Mouse (Mus musculus) forebrain, embryonic 12.5 days (tissue): ENCODE data around the gene Arhgef25. TPM values are rescaled to one million over a fixed set of nuclear protein-coding genes. Genes with fewer than 3 reads are reported as not detected.
A peak's percentile ranks its signal among the peaks of the same experiment; 100 is the strongest.

Experiments
- ATAC-seq: fragments of 200-750 bp; cut with Nextera tagmentation; 2 replicates; pipeline ENCODE4 v1.8.0; 2017; ENCODE audit warnings: moderate TSS enrichment; ENCODE audit not compliant: low FRiP score
- H3K27ac ChIP-seq: fragments of 300-500 bp; sonication (generic); 2 replicates; pipeline ENCODE4 v1.5.1; 2016; ENCODE audit warnings: mild to moderate bottlenecking
- H3K27me3 ChIP-seq: fragments of 300-500 bp; sonication (generic); 2 replicates; pipeline ENCODE4 v1.6.1; 2016; ENCODE audit warnings: mild to moderate bottlenecking
- H3K36me3 ChIP-seq: fragments of 300-500 bp; sonication (generic); replicated peaks from 2 replicates; pipeline ENCODE4 v1.6.1; 2016; ENCODE audit warnings: mild to moderate bottlenecking
- H3K4me1 ChIP-seq: fragments of 300-500 bp; sonication (generic); 2 replicates; pipeline ENCODE4 v1.6.1; 2016
- H3K4me2 ChIP-seq: fragments of 300-500 bp; sonication (generic); 2 replicates; pipeline ENCODE4 v1.6.1; 2016; ENCODE audit warnings: mild to moderate bottlenecking, moderate library complexity
- H3K4me3 ChIP-seq: fragments of 300-500 bp; sonication (generic); replicated peaks from 2 replicates; pipeline ENCODE4 v1.5.1; 2016; ENCODE audit warnings: mild to moderate bottlenecking
- H3K9ac ChIP-seq: fragments of 300-500 bp; sonication (generic); 2 replicates; pipeline ENCODE4 v1.6.1; 2016; ENCODE audit warnings: mild to moderate bottlenecking
- H3K9me3 ChIP-seq: fragments of 300-500 bp; sonication (generic); 2 replicates; pipeline ENCODE4 v1.6.1; 2016
- WGBS: fragments of 180-500 bp; shearing (Covaris S2); methylation state at CpG from one replicate; pipeline ENCODE4 v1.1.7; 2016; 5-methylcytosine and 5-hydroxymethylcytosine counted together
- polyA plus RNA-seq: library from polyadenylated mRNA; unstranded; fragments of >200 nt; fragmentation: Nextera tagmentation; extraction: Ambion mirVana; gene quantifications from 2 replicates; pipeline ENCODE4 v1.2.1, GENCODE M21; 2016

Gene Arhgef25
- 32.3 and 36.4 TPM in 2 replicates for polyA plus RNA-seq

DNA sequence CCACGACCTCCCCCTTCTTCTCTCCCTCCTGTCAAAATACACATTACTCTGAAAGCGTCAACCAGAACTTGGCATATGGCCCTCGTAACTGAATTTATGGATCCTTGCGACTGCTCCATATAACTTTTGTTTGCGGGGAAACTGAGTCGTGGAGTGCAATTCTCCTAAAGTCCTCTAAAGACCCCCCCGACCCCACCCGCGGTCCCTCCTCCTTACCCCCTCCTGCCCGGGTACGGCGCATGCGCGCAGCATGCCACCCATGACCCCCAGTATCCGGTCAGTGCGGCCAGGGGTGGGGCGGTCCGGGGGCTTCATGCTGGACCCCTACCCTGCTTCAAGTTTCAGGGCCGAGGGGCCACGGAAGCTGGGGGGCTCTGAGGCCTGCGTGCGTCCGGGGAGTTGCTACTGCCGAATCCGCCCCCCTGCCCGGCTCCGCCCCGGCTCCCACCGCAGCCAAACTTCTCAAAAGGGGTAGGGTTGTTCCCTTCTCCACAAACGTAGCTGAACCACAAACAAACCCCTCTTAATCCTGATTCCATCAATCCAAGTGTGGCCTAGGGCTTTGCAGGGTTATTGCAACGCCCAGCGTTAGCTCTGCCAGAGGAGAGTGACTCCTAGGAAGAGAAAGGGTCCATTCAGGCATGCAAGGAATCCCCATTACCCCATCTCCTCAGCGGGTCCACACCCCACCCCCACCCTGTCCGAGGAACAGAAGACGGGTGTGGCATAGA lies at the start of gene Arhgef25:
Arhgef25 (minus strand) TSS at position 433 of the 731 bp plus-strand sequence.
- H3K9ac ChIP-seq: peak within 1 kb of the TSS; percentile 94
- H3K4me1 ChIP-seq: peaks cover 55% of the 10 kb centered on the region
- H3K4me3 ChIP-seq: peak within 1 kb of the TSS; percentile 72
- peak within 1 kb of the TSS; percentile 88 for H3K27ac ChIP-seq
- 1% methylated on average over 35 of the region's 35 CpGs for WGBS
- peaks cover 27% of the 10 kb centered on the region for H3K36me3 ChIP-seq
- no peaks in the 10 kb centered on the region for H3K27me3 ChIP-seq
- 0 out of 2 replicates have a peak, but pooled peaks cover 3% of the 10 kb centered on the region for H3K9me3 ChIP-seq
- peak within 1 kb of the TSS; percentile 99 for H3K4me2 ChIP-seq
- no peak for ATAC-seq

DNA sequence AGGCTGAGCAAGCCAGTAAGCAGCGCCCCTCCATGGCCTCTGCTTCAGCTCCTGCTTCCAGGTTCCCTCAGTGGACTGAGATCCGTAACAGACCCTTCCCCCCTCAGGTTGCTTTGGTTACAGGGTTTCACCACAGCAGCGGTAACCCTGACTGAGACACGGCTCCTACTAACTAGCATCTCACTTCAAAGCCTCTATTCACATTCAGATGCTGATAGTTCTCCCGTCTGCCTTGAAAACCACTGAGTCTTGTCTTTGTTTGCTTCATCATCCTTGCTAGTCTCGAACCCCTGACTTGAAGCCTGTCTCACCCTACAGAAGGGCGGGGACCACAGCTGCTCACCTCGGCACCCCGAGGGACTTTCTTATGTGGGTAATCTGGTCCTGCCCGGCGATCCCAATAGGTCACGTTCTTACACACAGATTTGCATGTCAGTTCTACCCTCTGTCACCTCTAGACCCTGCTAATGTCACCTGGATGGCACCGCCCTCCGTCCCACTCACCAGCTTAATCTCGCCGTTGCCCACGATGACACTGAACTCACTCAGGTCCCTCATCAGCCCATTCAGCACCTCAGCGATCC lies 48.5 kb upstream of the Arhgef25 start:
- Histone ChIP-seq H3K4me1 (0 out of 2 replicates have a peak, but pooled peaks cover 4% of the 10 kb centered on the region), H3K9ac (no peak overlapping the region), H3K36me3 (peaks cover 84% of the 10 kb centered on the region), H3K9me3 (no peaks in the 10 kb centered on the region), H3K27me3 (0 out of 2 replicates have a peak, but pooled peaks cover 2% of the 10 kb centered on the region), H3K27ac (no peak overlapping the region), H3K4me2 (no peak overlapping the region), H3K4me3 (no peak overlapping the region)
- WGBS: 75% methylated on average over 18 of the region's 18 CpGs
- ATAC-seq: no peak

DNA sequence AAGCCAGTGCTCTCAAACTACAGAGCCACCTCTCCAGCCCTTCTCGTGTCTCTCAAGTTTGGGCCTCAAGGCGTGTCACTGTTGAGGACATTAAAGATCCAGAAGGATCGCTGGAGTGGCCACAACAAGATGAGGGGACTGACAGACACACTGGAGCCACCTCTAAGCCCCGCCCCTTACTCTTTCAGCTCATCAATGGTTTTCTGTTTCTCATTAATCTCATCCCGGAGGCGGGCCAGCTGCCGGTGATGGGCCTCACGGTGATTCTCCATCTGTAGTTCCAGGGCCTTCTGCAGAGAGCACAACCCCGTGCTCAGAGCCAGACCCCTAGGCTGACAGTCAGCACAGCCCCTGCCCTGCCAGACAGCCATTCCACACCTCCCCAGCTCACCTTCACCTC lies 46.7 kb upstream of the Arhgef25 start:
- H3K9ac ChIP-seq: no peak overlapping the region
- H3K27me3 ChIP-seq: no peaks in the 10 kb centered on the region
- no peaks in the 10 kb centered on the region for H3K9me3 ChIP-seq
- 57% methylated on average over 9 of the region's 9 CpGs for WGBS
- H3K4me2 ChIP-seq: no peak overlapping the region
- 0 out of 2 replicates have a peak, but pooled peaks cover 4% of the 10 kb centered on the region for H3K4me1 ChIP-seq
- H3K4me3 ChIP-seq: no peak overlapping the region
- ATAC-seq: no peak
- H3K36me3 ChIP-seq: peaks cover 70% of the 10 kb centered on the region
- no peak overlapping the region for H3K27ac ChIP-seq

DNA sequence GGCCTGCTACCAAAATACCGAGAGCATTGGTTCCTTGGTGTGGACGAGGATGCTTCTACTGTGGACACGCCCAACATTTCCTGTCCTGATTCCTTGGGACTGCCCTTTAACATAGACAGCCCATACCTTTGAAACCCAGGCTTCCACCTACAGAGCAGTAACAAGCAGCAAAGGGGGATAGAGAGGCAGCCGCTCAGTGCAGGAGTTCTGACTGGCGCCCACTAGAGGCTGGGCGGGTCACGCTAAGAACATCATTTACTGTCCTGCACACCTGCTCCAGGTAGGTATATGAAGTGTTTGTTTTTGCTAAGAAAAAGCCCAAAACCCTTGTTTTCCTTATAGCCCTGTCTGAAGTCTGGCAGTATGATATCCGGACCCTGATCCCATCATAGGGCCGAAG lies 43.3 kb upstream of the Arhgef25 start:
- H3K4me2 ChIP-seq: no peak overlapping the region
- 80% methylated on average over 9 of the region's 9 CpGs for WGBS
- H3K9ac ChIP-seq: no peak overlapping the region
- peaks cover 59% of the 10 kb centered on the region for H3K36me3 ChIP-seq
- H3K9me3 ChIP-seq: no peaks in the 10 kb centered on the region
- ATAC-seq: no peak
- H3K27me3 ChIP-seq: no peaks in the 10 kb centered on the region
- no peak overlapping the region for H3K4me3 ChIP-seq
- 0 out of 2 replicates have a peak, but pooled peaks cover 4% of the 10 kb centered on the region for H3K4me1 ChIP-seq
- no peak overlapping the region for H3K27ac ChIP-seq

- peaks cover 54% of the 10 kb centered on the region for H3K36me3 ChIP-seq
- WGBS: 89% methylated on average over 14 of the region's 14 CpGs
These were observed 41.9 kb upstream of the Arhgef25 start for GRCm38 (mm10) chr10:127231741-127232140.

GRCm38 (mm10) chr10:127230693-127231092 lies 40.8 kb upstream of the Arhgef25 start:
- H3K4me1 ChIP-seq: no peaks in the 10 kb centered on the region; the same call in 1 of the 2 replicates
- H3K9me3 ChIP-seq: no peaks in the 10 kb centered on the region
- H3K4me3 ChIP-seq: no peak overlapping the region
- ATAC-seq: no peak
- peaks cover 44% of the 10 kb centered on the region for H3K36me3 ChIP-seq
- H3K4me2 ChIP-seq: no peak overlapping the region
- WGBS: 88% methylated on average over 12 of the region's 12 CpGs
- peaks cover 5% of the 10 kb centered on the region; the same call in 1 of the 2 replicates for H3K27me3 ChIP-seq
- H3K9ac ChIP-seq: no peak overlapping the region
- no peak overlapping the region for H3K27ac ChIP-seq

More at GRCm38 (mm10) chr10:127231741-127232140, 41.9 kb upstream of the Arhgef25 start:
- Histone ChIP-seq H3K4me2 (no peak overlapping the region), H3K27me3 (peaks cover 5% of the 10 kb centered on the region; the same call in 1 of the 2 replicates), H3K9me3 (no peaks in the 10 kb centered on the region), H3K27ac (no peak overlapping the region), H3K4me1 (0 out of 2 replicates have a peak, but pooled peaks cover 2% of the 10 kb centered on the region), H3K4me3 (no peak overlapping the region), H3K9ac (no peak overlapping the region)
- no peak for ATAC-seq

DNA sequence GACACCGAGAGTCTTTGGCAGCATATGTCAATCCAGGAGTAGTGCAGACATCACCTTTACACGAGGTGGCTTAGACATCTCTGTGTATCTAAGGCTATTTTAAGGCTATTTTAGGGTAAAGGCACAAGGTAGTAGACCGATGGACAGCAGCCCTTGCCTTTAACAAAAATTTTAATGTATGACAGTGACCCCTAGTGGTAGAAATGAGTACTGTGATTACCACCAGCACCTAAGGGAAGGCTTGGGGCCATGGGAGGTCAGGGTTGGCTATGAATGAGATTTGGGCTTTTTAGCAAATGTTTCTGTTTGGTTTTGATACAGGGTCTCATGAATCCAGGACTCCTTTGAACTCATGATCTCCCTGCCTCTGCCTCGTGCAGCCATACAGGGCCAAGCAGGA lies 39.0 kb upstream of the Arhgef25 start:
- no peak overlapping the region for H3K9ac ChIP-seq
- H3K4me2 ChIP-seq: no peak overlapping the region
- no peak overlapping the region for H3K4me3 ChIP-seq
- no peaks in the 10 kb centered on the region for H3K9me3 ChIP-seq
- no peaks in the 10 kb centered on the region; the same call in 1 of the 2 replicates for H3K4me1 ChIP-seq
- peaks cover 10% of the 10 kb centered on the region; the same call in 1 of the 2 replicates for H3K27me3 ChIP-seq
- H3K36me3 ChIP-seq: peaks cover 38% of the 10 kb centered on the region
- H3K27ac ChIP-seq: no peak overlapping the region
- ATAC-seq: peak; percentile 52
- 29% methylated on average over 4 of the region's 4 CpGs for WGBS

GRCm38 (mm10) chr10:127227163-127227562 lies 37.3 kb upstream of the Arhgef25 start:
- Histone ChIP-seq H3K9ac (no peak overlapping the region), H3K27ac (no peak overlapping the region), H3K27me3 (peaks cover 14% of the 10 kb centered on the region), H3K36me3 (peaks cover 32% of the 10 kb centered on the region), H3K4me2 (no peak overlapping the region), H3K9me3 (no peaks in the 10 kb centered on the region), H3K4me3 (no peak overlapping the region), H3K4me1 (no peaks in the 10 kb centered on the region; the same call in 1 of the 2 replicates)
- no peak for ATAC-seq
- 88% methylated on average over 8 of the region's 8 CpGs for WGBS

DNA sequence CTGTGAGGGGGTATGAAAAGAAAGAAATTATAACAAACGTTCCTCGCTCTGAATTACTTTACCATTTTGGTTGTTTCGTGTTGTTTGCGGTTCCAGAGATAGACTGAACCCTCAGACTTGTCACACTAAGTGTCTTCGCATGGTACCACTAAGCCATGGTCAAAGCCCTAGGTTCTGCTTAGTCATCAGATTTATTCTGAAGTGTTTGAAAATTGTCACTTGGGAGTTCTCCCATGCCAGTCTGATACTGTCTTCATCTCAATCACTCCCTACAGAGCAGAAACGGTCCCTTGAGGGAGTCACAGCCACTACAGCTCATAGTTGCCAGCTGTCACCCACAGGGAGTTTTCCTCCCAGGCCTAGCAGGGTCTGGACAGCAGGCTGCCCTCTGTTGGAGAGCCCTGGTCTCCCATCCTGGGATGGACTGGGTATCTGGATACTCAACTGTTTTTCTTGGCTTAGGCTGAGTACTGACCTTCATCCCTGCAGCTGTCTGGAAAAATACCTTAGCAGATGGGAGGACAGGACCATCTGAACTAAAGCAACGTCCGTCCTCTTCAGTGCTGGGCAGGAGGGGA lies 36.5 kb upstream of the Arhgef25 start:
- Histone ChIP-seq H3K36me3 (peaks cover 28% of the 10 kb centered on the region), H3K27me3 (peaks cover 14% of the 10 kb centered on the region), H3K9ac (no peak overlapping the region), H3K4me1 (no peaks in the 10 kb centered on the region; the same call in 1 of the 2 replicates), H3K4me3 (no peak overlapping the region), H3K4me2 (no peak overlapping the region), H3K27ac (no peak overlapping the region), H3K9me3 (no peaks in the 10 kb centered on the region)
- 75% methylated on average over 8 of the region's 8 CpGs for WGBS
- ATAC-seq: peak; percentile 44; the same call in 1 of the 2 replicates

DNA sequence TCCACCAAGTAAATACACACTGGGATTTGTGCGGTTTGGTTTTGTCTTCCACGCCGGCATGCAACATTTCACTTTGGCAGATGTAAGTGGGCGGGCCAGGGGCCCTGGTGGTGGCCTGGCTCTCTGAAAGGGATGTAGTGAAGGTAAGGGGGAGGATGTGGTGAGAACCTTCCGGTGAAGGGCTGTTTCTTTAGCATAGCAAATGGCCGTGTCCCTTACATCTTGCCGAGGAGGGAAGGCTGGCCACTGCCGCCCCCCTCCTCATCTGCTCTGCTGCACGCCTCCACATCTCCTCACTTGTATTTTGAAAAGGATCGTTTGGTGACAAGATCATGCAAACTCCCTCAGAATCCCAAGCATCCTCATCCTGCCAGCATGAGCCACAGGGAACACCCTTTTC lies 35.8 kb upstream of the Arhgef25 start:
- H3K27me3 ChIP-seq: peaks cover 14% of the 10 kb centered on the region
- no peak for ATAC-seq
- H3K4me2 ChIP-seq: no peak overlapping the region
- H3K27ac ChIP-seq: no peak overlapping the region
- no peak overlapping the region for H3K4me3 ChIP-seq
- H3K36me3 ChIP-seq: peaks cover 24% of the 10 kb centered on the region
- WGBS: 32% methylated on average over 10 of the region's 10 CpGs
- no peaks in the 10 kb centered on the region; the same call in 1 of the 2 replicates for H3K4me1 ChIP-seq
- H3K9ac ChIP-seq: no peak overlapping the region
- no peaks in the 10 kb centered on the region for H3K9me3 ChIP-seq

- H3K27ac ChIP-seq: no peak overlapping the region
- H3K4me1 ChIP-seq: no peaks in the 10 kb centered on the region; the same call in 1 of the 2 replicates
- H3K9ac ChIP-seq: no peak overlapping the region
- H3K36me3 ChIP-seq: peaks cover 19% of the 10 kb centered on the region
- no peaks in the 10 kb centered on the region for H3K9me3 ChIP-seq
- peaks cover 14% of the 10 kb centered on the region for H3K27me3 ChIP-seq
- 18% methylated on average over 6 of the region's 6 CpGs for WGBS
- no peak overlapping the region for H3K4me2 ChIP-seq
- no peak overlapping the region for H3K4me3 ChIP-seq
- ATAC-seq: no peak
These were observed 35.3 kb upstream of the Arhgef25 start for GRCm38 (mm10) chr10:127225213-127225612.

GRCm38 (mm10) chr10:127218339-127218738 lies 28.5 kb upstream of the Arhgef25 start:
- H3K27ac ChIP-seq: no peak overlapping the region
- H3K27me3 ChIP-seq: peaks cover 8% of the 10 kb centered on the region
- no peak overlapping the region for H3K9ac ChIP-seq
- no peak for ATAC-seq
- no peaks in the 10 kb centered on the region for H3K4me1 ChIP-seq
- WGBS: 92% methylated on average over 2 of the region's 2 CpGs
- H3K9me3 ChIP-seq: no peaks in the 10 kb centered on the region
- no peak overlapping the region for H3K4me2 ChIP-seq
- H3K4me3 ChIP-seq: no peak overlapping the region
- no peaks in the 10 kb centered on the region for H3K36me3 ChIP-seq
